Mouse (Mus musculus) liver, embryonic 15.5 days (tissue): ENCODE results near the gene Gm20388. TPM values are rescaled to one million over a fixed set of nuclear protein-coding genes. Genes with fewer than 3 reads are reported as not detected.
A peak's percentile ranks its signal among the peaks of the same experiment; 100 is the strongest.

Experiments
- ATAC-seq: fragments of 200-750 bp; cut with Nextera tagmentation; 2 replicates; pipeline ENCODE4 v1.8.0; 2017; ENCODE audit warnings: moderate number of reproducible peaks, mild to moderate bottlenecking, moderate library complexity; ENCODE audit not compliant: insufficient read depth
- H3K27ac ChIP-seq: fragments of 300-500 bp; sonication (generic); replicated peaks from 2 replicates; pipeline ENCODE4 v1.5.1; 2015; ENCODE audit warnings: mild to moderate bottlenecking, inconsistent platforms
- H3K27me3 ChIP-seq: fragments of 300-500 bp; sonication (generic); 2 replicates; pipeline ENCODE4 v1.6.1; 2015; ENCODE audit warnings: mild to moderate bottlenecking, inconsistent platforms
- H3K36me3 ChIP-seq: fragments of 300-500 bp; sonication (generic); replicated peaks from 2 replicates; pipeline ENCODE4 v1.6.1; 2015; ENCODE audit warnings: moderate library complexity, mild to moderate bottlenecking, inconsistent platforms
- H3K4me1 ChIP-seq: fragments of 300-500 bp; sonication (generic); replicated peaks from 2 replicates; pipeline ENCODE4 v1.6.1; 2015; ENCODE audit warnings: inconsistent platforms
- H3K4me2 ChIP-seq: fragments of 300-500 bp; sonication (generic); 2 replicates; pipeline ENCODE4 v1.6.1; 2015; ENCODE audit warnings: moderate library complexity, mild to moderate bottlenecking, inconsistent platforms
- H3K4me3 ChIP-seq: fragments of 300-500 bp; sonication (generic); replicated peaks from 2 replicates; pipeline ENCODE4 v1.5.1; 2015; ENCODE audit warnings: mild to moderate bottlenecking, inconsistent platforms
- H3K9ac ChIP-seq: fragments of 300-500 bp; sonication (generic); 2 replicates; pipeline ENCODE4 v1.6.1; 2015; ENCODE audit warnings: moderate library complexity, mild to moderate bottlenecking, inconsistent platforms
- H3K9me3 ChIP-seq: fragments of 300-500 bp; sonication (generic); replicated peaks from 2 replicates; pipeline ENCODE4 v1.6.1; 2016; ENCODE audit warnings: inconsistent platforms
- WGBS: fragments of 180-500 bp; shearing (Covaris S2); methylation state at CpG from one replicate; pipeline ENCODE4 v1.1.7; 2015; ENCODE audit warnings: mixed read lengths; ENCODE audit not compliant: insufficient replicate concordance; 5-methylcytosine and 5-hydroxymethylcytosine counted together
- polyA plus RNA-seq: library from polyadenylated mRNA; unstranded; fragments of >200 nt; fragmentation: Nextera tagmentation; extraction: Ambion mirVana; gene quantifications from 2 replicates; pipeline ENCODE4 v1.2.1, GENCODE M21; 2015

The Gm20388 gene
- polyA plus RNA-seq, 1 experiment from 2014 or later = not detected

DNA sequence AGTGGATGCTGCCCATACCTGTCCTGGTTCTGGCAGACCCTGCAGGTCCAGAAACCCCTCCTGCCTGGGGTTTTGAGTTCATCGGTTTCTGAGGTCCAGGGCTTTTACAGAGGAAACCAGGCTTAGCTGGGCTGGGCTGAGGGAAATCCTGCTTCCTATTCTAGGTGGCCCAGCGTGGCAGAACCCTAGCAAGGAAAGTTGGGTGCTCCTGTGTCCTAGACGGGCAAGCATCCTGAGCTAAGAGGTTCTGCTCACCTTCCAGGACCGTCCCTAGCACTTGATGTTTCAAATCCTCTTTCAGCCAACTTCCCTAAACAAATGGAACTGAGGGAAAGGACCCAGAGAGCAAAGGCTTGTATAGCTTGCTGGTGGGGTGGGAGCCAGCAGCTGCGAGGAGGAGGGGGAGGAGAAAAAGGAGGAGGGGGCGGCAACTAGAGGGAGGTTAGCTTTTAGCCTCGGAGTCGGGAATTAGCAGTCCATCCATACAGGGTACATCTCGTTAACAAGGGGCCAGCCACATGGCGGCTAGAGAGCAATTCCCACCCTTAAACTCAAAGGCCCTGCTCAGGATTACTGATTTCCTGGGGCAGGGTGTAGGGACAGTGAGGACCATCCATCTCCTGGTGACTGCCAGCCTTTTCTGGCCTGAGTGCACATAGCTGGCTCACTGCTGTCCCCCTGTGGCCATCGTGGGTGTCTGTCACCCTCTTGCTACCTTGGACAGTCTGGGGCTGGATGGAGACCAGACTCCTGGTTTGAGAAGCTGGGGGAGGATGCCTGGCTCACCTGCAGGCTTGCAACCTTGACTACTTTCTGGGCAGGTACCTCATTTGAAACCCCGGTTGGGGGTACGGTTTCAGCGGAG is 624.1 kb downstream of the Gm20388 start:
- peak overlapping the region; percentile 69 for H3K4me3 ChIP-seq
- peaks cover 5% of the 10 kb centered on the region; the same call in 1 of the 2 replicates for H3K36me3 ChIP-seq
- H3K9me3 ChIP-seq = no peaks in the 10 kb centered on the region
- H3K27ac ChIP-seq = peak overlapping the region; percentile 96
- WGBS = 20% methylated on average over 14 of the region's 14 CpGs
- H3K4me2 ChIP-seq = peak overlapping the region; percentile 100
- ATAC-seq = peak; percentile 23
- H3K27me3 ChIP-seq = peaks cover 6% of the 10 kb centered on the region; the same call in 1 of the 2 replicates
- H3K4me1 ChIP-seq = peaks cover 91% of the 10 kb centered on the region
- 0 out of 2 replicates have a peak overlapping the region, but pooled peaks have one; percentile 88 for H3K9ac ChIP-seq

DNA sequence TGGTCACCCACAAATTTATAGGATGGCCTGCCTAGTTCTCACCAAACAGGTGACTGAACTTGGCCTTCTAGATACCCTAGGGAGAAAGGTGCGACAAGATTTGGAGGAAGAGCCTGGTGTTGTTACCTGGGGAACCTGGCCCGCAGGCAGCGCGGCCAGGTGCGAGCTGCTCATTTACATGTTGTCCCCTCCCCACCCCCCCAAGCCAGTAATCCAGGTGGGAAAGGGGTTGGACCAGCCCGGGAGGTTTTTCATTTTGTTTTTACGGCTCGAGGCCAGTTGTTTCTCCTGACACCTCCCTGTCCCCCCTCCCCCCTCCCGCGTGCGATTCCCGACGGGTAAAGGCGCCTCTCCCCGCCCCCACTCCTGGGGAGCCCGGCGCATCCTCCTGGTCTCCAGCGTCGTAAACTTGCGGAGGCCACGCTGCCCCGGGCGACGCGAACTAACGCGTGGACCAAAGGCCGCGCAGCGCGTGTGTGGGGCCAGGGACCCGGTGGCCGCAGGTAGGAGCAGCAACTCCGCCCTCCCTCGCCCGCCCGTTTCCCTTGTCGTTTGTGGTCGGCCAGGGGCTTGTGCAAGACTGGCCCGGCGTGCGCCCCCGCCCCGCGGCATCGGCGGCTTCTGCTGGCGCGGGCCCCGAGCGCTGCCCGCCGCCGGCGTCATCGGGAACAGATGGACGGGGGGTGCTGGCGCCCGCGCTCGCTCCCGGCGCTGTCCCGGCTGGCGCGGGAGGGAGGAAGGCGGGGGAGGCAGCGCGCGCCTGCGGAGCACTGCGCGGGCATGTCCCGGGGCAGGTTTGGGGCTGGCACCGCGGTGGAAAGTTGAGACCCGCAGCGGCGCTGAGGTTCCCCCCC is 625.0 kb downstream of the Gm20388 start:
- Histone ChIP-seq H3K4me1 (peaks cover 95% of the 10 kb centered on the region), H3K9me3 (no peaks in the 10 kb centered on the region), H3K9ac (peak overlapping the region; percentile 88), H3K4me2 (peak overlapping the region; percentile 100), H3K27ac (peak overlapping the region; percentile 96), H3K27me3 (peaks cover 6% of the 10 kb centered on the region; the same call in 1 of the 2 replicates), H3K36me3 (peaks cover 5% of the 10 kb centered on the region), H3K4me3 (peak overlapping the region; percentile 69)
- no peak for ATAC-seq
- under 1% methylated on average over 79 of the region's 79 CpGs for WGBS

- Histone ChIP-seq H3K4me3 (peak overlapping the region; percentile 69), H3K4me2 (peak overlapping the region; percentile 100), H3K9ac (peak overlapping the region; percentile 88), H3K9me3 (no peaks in the 10 kb centered on the region), H3K27me3 (peaks cover 6% of the 10 kb centered on the region; the same call in 1 of the 2 replicates), H3K36me3 (peaks cover 3% of the 10 kb centered on the region; the same call in 1 of the 2 replicates), H3K27ac (peak overlapping the region; percentile 96), H3K4me1 (peaks cover 97% of the 10 kb centered on the region)
- peak; percentile 41 for ATAC-seq
- WGBS = under 1% methylated on average over 58 of the region's 61 CpGs
Observed at GRCm38 (mm10) chr8:120536306-120537206, 625.9 kb downstream of the Gm20388 start.

GRCm38 (mm10) chr8:120537207-120537817 is 626.7 kb downstream of the Gm20388 start:
- H3K4me1 ChIP-seq = peaks cover 97% of the 10 kb centered on the region
- H3K4me3 ChIP-seq = peak overlapping the region; percentile 69
- WGBS = under 1% methylated on average over 79 of the region's 79 CpGs

DNA sequence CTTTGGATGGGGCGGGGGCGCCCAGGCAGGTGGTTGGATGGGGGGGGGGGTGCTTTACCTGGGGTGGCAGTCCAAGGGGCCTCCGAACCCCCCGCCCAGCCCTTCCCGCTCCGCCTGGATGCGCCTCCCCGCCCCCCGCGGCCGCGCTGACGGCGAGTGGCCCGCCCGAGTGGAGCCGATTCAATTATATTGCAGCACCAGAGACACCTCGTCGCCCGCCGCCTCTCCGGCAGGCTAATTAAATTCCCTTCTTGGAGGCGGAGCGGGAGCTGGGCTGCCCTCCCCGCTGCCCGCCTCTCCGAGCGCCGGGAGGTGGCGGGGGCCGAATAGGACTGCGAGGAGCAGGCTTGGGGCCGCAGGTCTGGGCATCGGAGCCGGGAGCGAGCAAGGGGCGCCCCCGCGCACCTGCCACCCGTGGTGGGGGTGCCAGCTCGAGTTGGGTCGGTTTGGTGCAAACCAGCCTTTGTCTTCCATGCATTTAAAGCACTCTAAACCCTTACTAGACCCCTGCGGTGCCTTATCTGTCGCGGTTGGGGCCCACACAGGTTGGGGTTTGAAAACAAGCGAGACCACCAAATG is 627.3 kb downstream of the Gm20388 start:
- H3K27me3 ChIP-seq = peaks cover 6% of the 10 kb centered on the region; the same call in 1 of the 2 replicates
- H3K36me3 ChIP-seq = peaks cover 5% of the 10 kb centered on the region
- H3K4me2 ChIP-seq = peak overlapping the region; percentile 100
- no peak for ATAC-seq
- H3K4me1 ChIP-seq = peaks cover 97% of the 10 kb centered on the region
- under 1% methylated on average over 44 of the region's 46 CpGs for WGBS
- H3K27ac ChIP-seq = peak overlapping the region; percentile 96
- no peaks in the 10 kb centered on the region for H3K9me3 ChIP-seq
- H3K4me3 ChIP-seq = peak overlapping the region; percentile 69
- peak overlapping the region; percentile 88 for H3K9ac ChIP-seq

More at GRCm38 (mm10) chr8:120537207-120537817, 626.7 kb downstream of the Gm20388 start:
- peak overlapping the region; percentile 96 for H3K27ac ChIP-seq
- peak overlapping the region; percentile 100 for H3K4me2 ChIP-seq
- no peaks in the 10 kb centered on the region for H3K9me3 ChIP-seq
- peaks cover 6% of the 10 kb centered on the region; the same call in 1 of the 2 replicates for H3K27me3 ChIP-seq
- ATAC-seq = peak; percentile 80
- H3K9ac ChIP-seq = peak overlapping the region; percentile 88
- peaks cover 5% of the 10 kb centered on the region for H3K36me3 ChIP-seq

- peak; percentile 9; the same call in 1 of the 2 replicates for ATAC-seq
Observed at GRCm38 (mm10) chr8:120538397-120539240, 628.0 kb downstream of the Gm20388 start.

DNA sequence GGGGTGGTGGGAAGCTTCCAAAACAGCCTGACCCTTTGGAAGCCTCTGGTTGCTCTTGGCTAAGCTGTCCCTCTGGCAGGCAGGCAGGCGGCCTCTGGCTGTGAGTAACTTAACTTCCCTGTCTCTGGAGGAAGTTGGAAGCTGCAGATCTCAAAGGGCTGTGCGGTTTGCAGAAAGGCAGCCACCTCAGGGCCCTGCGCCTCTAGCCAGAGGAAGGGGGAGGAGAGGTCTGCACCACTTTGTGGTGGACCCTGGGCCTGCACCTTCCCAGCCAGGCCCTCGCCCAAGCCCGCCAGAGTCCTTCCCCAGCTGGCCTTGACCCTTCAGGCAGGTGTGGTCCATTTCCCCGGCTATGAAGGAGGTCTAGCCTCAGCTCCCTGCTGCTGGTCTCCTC is 628.7 kb downstream of the Gm20388 start:
- Histone ChIP-seq H3K27ac (peak overlapping the region; percentile 96), H3K4me2 (peak overlapping the region; percentile 100), H3K9me3 (no peaks in the 10 kb centered on the region), H3K36me3 (peaks cover 5% of the 10 kb centered on the region), H3K4me1 (peaks cover 97% of the 10 kb centered on the region), H3K4me3 (peak overlapping the region; percentile 69), H3K9ac (peak overlapping the region; percentile 88), H3K27me3 (no peaks in the 10 kb centered on the region)
- no peak for ATAC-seq
- WGBS = 16% methylated on average over 6 of the region's 6 CpGs

More at GRCm38 (mm10) chr8:120538397-120539240, 628.0 kb downstream of the Gm20388 start:
- peaks cover 5% of the 10 kb centered on the region for H3K36me3 ChIP-seq
- H3K4me1 ChIP-seq = peaks cover 97% of the 10 kb centered on the region
- peak overlapping the region; percentile 69 for H3K4me3 ChIP-seq
- no peaks in the 10 kb centered on the region for H3K9me3 ChIP-seq
- under 1% methylated on average over 37 of the region's 37 CpGs for WGBS
- H3K27me3 ChIP-seq = 0 out of 2 replicates have a peak, but pooled peaks cover 6% of the 10 kb centered on the region
- H3K9ac ChIP-seq = peak overlapping the region; percentile 88
- H3K4me2 ChIP-seq = peak overlapping the region; percentile 100
- H3K27ac ChIP-seq = peak overlapping the region; percentile 96

DNA sequence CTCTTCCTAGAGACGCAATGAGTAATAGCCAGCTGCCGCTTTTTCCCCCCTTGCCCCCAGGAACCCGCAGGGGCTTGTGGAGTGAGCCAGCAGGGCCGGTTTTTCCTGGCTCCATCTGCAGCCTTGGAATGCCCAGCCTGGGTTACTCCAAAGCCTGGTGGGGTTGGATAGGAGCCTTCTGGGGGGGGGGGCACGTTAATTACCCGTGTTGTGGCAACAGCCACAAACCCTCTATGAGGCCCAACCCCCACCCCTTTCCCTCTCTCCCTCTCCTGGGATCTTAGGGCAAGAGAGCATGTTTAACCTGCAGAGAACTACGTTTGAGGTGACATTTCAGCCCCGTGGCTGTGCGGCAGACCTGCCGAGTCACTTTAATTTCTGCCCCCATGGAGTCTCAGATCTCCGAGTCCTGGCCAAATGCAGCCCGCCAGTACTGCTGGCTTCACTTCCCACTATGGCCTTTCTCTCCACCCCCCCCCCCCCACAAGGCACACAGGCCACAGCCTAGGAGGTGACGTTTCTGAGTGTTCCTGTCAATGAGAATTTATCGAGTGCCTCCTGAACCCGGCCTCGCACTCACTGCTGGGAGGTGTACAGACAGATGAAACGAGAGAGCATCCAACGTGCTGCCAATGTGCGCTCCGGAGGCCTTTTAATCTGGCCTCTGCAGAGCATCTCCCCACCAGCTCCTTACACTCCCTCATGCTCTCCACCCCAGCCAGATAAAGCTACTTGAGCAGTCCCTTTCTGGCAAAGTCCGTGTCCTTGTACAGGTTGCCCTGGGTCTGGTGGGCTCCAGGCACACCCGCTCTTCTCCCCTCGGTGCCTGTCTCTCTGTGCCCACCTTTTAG is 629.4 kb downstream of the Gm20388 start:
- Histone ChIP-seq H3K4me1 (peaks cover 97% of the 10 kb centered on the region), H3K9ac (peak overlapping the region; percentile 88), H3K27me3 (no peaks in the 10 kb centered on the region), H3K27ac (peak overlapping the region; percentile 96), H3K4me2 (peak overlapping the region; percentile 100), H3K36me3 (peaks cover 5% of the 10 kb centered on the region), H3K9me3 (no peaks in the 10 kb centered on the region), H3K4me3 (peak overlapping the region; percentile 69)
- peak; percentile 46 for ATAC-seq
- WGBS = 11% methylated on average over 23 of the region's 23 CpGs
